ENCODE assay signal across 9 mouse cellular contexts in the genomic region with DNA sequence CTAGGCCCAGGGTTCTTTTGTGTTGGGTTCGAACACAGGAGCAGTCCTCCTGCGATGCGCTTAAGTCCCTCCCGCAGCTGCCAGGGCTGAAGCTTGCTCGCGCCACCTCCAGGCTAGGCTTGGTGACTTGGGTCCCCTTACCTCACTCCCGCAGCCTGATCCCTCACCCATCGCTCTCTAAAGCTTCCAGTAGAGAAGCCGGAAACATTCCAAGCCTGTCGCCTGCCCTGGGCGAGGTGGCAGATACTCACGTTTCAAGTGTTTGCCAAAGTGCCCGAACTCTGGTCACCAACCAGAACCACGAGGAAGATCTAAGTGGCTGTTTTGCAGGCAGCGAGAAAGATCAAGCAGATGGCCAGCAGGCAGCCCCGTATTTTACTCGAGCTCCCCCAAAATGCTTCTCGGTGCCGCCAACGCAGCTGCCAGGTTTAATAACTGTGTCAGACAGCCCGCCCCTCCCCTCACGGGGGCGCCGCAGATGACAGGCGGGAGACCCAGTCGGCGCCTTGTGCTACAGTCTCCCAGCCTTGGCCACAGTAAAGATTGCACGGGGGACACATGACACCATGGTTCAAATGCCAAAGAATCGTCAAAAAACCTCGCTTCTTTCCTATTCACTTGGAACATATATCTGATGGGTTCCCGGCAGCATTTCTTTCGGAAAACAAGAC. TPM values are rescaled to one million over a fixed set of nuclear protein-coding genes. Genes with fewer than 3 reads are reported as not detected.
DNase-seq lines count a peak whose midpoint lies in the region; ATAC-seq and TF ChIP-seq lines count a peak whose summit lies in the region.
"Had no signal": no experiment of that assay in that cellular context is flagged by ENCODE, and none has a peak within 500 bp of the region (broad histone marks: within the 10 kb centered on the region; RNA-seq: fewer than 3 reads in every experiment).

No protein-coding gene starts in this region.

- no peak overlapping the region for H3K27ac ChIP-seq in heart, embryonic 13.5 days (replicated peaks)
- H3K27ac ChIP-seq in kidney, postnatal 0 days, result no peak overlapping the region
- no peak overlapping the region for H3K27ac ChIP-seq in limb, embryonic 15.5 days
- H3K27ac ChIP-seq in midbrain, embryonic 15.5 days, result peak overlapping the region; percentile 83
- H3K27ac ChIP-seq: macrophage had no signal

- peaks cover 18% of the 10 kb centered on the region for H3K4me1 ChIP-seq in heart, embryonic 13.5 days
- H3K4me1 ChIP-seq in kidney, postnatal 0 days (replicated peaks; ENCODE audit: insufficient read depth, low read length), result peaks cover 14% of the 10 kb centered on the region
- peaks cover 19% of the 10 kb centered on the region for H3K4me1 ChIP-seq in limb, embryonic 15.5 days
- H3K4me1 ChIP-seq in midbrain, embryonic 15.5 days, result peaks cover 47% of the 10 kb centered on the region

- peak overlapping the region; percentile 73 for H3K9ac ChIP-seq in heart, embryonic 13.5 days
- 0 out of 2 replicates have a peak overlapping the region, but pooled peaks have one; percentile 27 for H3K9ac ChIP-seq in kidney, postnatal 0 days (ENCODE audit: low read depth, low read length)
- no peak overlapping the region for H3K9ac ChIP-seq in limb, embryonic 15.5 days
- H3K9ac ChIP-seq in midbrain, embryonic 15.5 days, result peak overlapping the region; percentile 50

- no peak for ATAC-seq in heart, embryonic 13.5 days (ENCODE audit: extremely low read depth, insufficient number of reproducible peaks, low FRiP score, low TSS enrichment)
- ATAC-seq in kidney, postnatal 0 days (replicated peaks; ENCODE audit: low FRiP score, low read depth), result 0 out of 2 replicates have a peak, but pooled peaks have one; percentile 15
- ATAC-seq in limb, embryonic 15.5 days (ENCODE audit: insufficient number of reproducible peaks, low FRiP score, low TSS enrichment, low read depth), result no peak
- ATAC-seq in midbrain, embryonic 15.5 days (replicated peaks), result peak; percentile 70

- no peaks in the 10 kb centered on the region for H3K9me3 ChIP-seq in heart, embryonic 13.5 days
- H3K9me3 ChIP-seq in kidney, postnatal 0 days (replicated peaks; ENCODE audit: low read length), result no peaks in the 10 kb centered on the region
- H3K9me3 ChIP-seq in limb, embryonic 15.5 days, result 0 out of 2 replicates have a peak, but pooled peaks cover 3% of the 10 kb centered on the region
- no peaks in the 10 kb centered on the region for H3K9me3 ChIP-seq in midbrain, embryonic 15.5 days

- H3K36me3 ChIP-seq in heart, embryonic 13.5 days, result no peaks in the 10 kb centered on the region
- H3K36me3 ChIP-seq in kidney, postnatal 0 days (ENCODE audit: insufficient read depth, low read length), result no peaks in the 10 kb centered on the region
- H3K36me3 ChIP-seq in limb, embryonic 15.5 days, result no peaks in the 10 kb centered on the region
- no peaks in the 10 kb centered on the region for H3K36me3 ChIP-seq in midbrain, embryonic 15.5 days (replicated peaks)

- H3K4me2 ChIP-seq in heart, embryonic 13.5 days, result peak overlapping the region; percentile 89
- peak overlapping the region; percentile 76 for H3K4me2 ChIP-seq in kidney, postnatal 0 days (ENCODE audit: low read length)
- peak overlapping the region; percentile 79 for H3K4me2 ChIP-seq in limb, embryonic 15.5 days
- H3K4me2 ChIP-seq in midbrain, embryonic 15.5 days, result peak overlapping the region; percentile 66

- H3K27me3 ChIP-seq in heart, embryonic 13.5 days (replicated peaks), result peaks cover 78% of the 10 kb centered on the region
- no peaks in the 10 kb centered on the region for H3K27me3 ChIP-seq in kidney, postnatal 0 days (ENCODE audit: insufficient read depth, low read length)
- peaks cover 33% of the 10 kb centered on the region for H3K27me3 ChIP-seq in limb, embryonic 15.5 days
- H3K27me3 ChIP-seq in midbrain, embryonic 15.5 days (replicated peaks), result no peaks in the 10 kb centered on the region

- peak; percentile 67 for DNase-seq in layer of hippocampus, adult 11-12 months (ENCODE audit: low spot score)
- no peak for DNase-seq in layer of hippocampus, adult 9-10 months (ENCODE audit: low spot score)
- peak; percentile 68 for DNase-seq in embryo, embryonic 9.5 days (ENCODE audit: extremely low spot score)
- DNase-seq in kidney, postnatal 0 days (ENCODE audit: low spot score), result peak; percentile 76
- peak; percentile 57 for DNase-seq in testis, postnatal 10 days (ENCODE audit: low spot score)

- TF ChIP-seq CTCF in kidney, postnatal 0 days (IDR thresholded peaks at IDR 0.05; ENCODE audit: low read depth), result peak; percentile 58

- WGBS in heart, embryonic 13.5 days, result under 1% methylated on average over 32 of the region's 32 CpGs
- WGBS in kidney, postnatal 0 days, result under 1% methylated on average over 32 of the region's 32 CpGs
- under 1% methylated on average over 32 of the region's 32 CpGs for WGBS in limb, embryonic 15.5 days
- WGBS in midbrain, embryonic 15.5 days, result under 1% methylated on average over 32 of the region's 32 CpGs

- H3K4me3 ChIP-seq in heart, embryonic 13.5 days, result peak overlapping the region; percentile 54
- peak overlapping the region; percentile 35 for H3K4me3 ChIP-seq in kidney, postnatal 0 days (replicated peaks; ENCODE audit: low read depth, low read length)
- H3K4me3 ChIP-seq in limb, embryonic 15.5 days, result peak overlapping the region; percentile 39
- H3K4me3 ChIP-seq in midbrain, embryonic 15.5 days, result peak overlapping the region; percentile 48

RNA-seq across cellular contexts. Expression of a gene that starts 2.2 kb away (rescaled TPM):
- polyA plus RNA-seq in heart, embryonic 13.5 days (2015; fragmentation: Nextera tagmentation; extraction: Ambion mirVana), result 7.2 and 7.6 TPM in 2 replicates
- polyA plus RNA-seq in kidney, postnatal 0 days (2015; fragmentation: Nextera tagmentation; extraction: Ambion mirVana), result 23.0 and 24.1 TPM in 2 replicates
- polyA plus RNA-seq in limb, embryonic 15.5 days (2015; fragmentation: Nextera tagmentation; extraction: Ambion mirVana), result 33.4 and 35.9 TPM in 2 replicates
- polyA plus RNA-seq in midbrain, embryonic 15.5 days (2015; fragmentation: Nextera tagmentation; extraction: Ambion mirVana), result 158 and 159 TPM in 2 replicates

Comparison
In these comparisons a context has a peak if more than half of its experiments do, and no peak if none do; other contexts are left out.
1. ATAC-seq: peak in kidney, postnatal 0 days (single experiment) and midbrain, embryonic 15.5 days (single experiment); none in heart, embryonic 13.5 days (single experiment) and limb, embryonic 15.5 days (single experiment).
2. Peak in every context shown above with its lines, with median percentiles within 50 percentile points of each other: H3K4me2 ChIP-seq and H3K4me3 ChIP-seq.